Comparison of ENCODE assay signal across 11 mouse cellular contexts in genomic region chr5:112266011-112266777, GRCm38 (mm10). TPM values are rescaled to one million over a fixed set of nuclear protein-coding genes. Genes with fewer than 3 reads are reported as not detected.
DNase-seq lines count a peak whose midpoint lies in the region; ATAC-seq lines count a peak whose summit lies in the region.
"Had no signal": no experiment of that assay in that cellular context is flagged by ENCODE, and none has a peak within 500 bp of the region (broad histone marks: within the 10 kb centered on the region; RNA-seq: fewer than 3 reads in every experiment).

No protein-coding gene starts in this region.

- no peaks in the 10 kb centered on the region for H3K9me3 ChIP-seq in heart, embryonic 15.5 days (replicated peaks)
- no peaks in the 10 kb centered on the region for H3K9me3 ChIP-seq in liver, embryonic 13.5 days (replicated peaks)

- H3K27ac ChIP-seq in heart, embryonic 15.5 days, result no peak overlapping the region
- peak overlapping the region; percentile 48; the same call in 1 of the 2 replicates for H3K27ac ChIP-seq in brown adipose tissue, adult 24 weeks (replicated peaks; ENCODE audit: low read depth, low read length)
- H3K27ac ChIP-seq in liver, embryonic 13.5 days, result peak overlapping the region; percentile 65
- H3K27ac ChIP-seq: gastrocnemius, adult 2 months had no signal

- no peak overlapping the region for H3K4me3 ChIP-seq in heart, embryonic 15.5 days
- no peak overlapping the region for H3K4me3 ChIP-seq in brown adipose tissue, adult 24 weeks (ENCODE audit: insufficient read depth, low read depth, low read length)
- H3K4me3 ChIP-seq in liver, embryonic 13.5 days (replicated peaks), result no peak overlapping the region
- H3K4me3 ChIP-seq: gastrocnemius, adult 2 months had no signal

- no peaks in the 10 kb centered on the region for H3K36me3 ChIP-seq in heart, embryonic 15.5 days
- H3K36me3 ChIP-seq in liver, embryonic 13.5 days, result no peaks in the 10 kb centered on the region

- ATAC-seq in heart, embryonic 15.5 days (replicated peaks; ENCODE audit: insufficient number of reproducible peaks, insufficient read depth, low FRiP score, low read depth), result no peak
- peak; percentile 21; the same call in 1 of the 2 replicates for ATAC-seq in liver, embryonic 13.5 days (ENCODE audit: low read depth)

- H3K4me1 ChIP-seq in heart, embryonic 15.5 days (replicated peaks), result peaks cover 12% of the 10 kb centered on the region
- H3K4me1 ChIP-seq in brown adipose tissue, adult 24 weeks (ENCODE audit: control insufficient read depth, insufficient read depth, insufficient read length, low read length), result no peaks in the 10 kb centered on the region
- peaks cover 43% of the 10 kb centered on the region for H3K4me1 ChIP-seq in liver, embryonic 13.5 days (replicated peaks)

- peaks cover 71% of the 10 kb centered on the region for H3K27me3 ChIP-seq in heart, embryonic 15.5 days
- H3K27me3 ChIP-seq in liver, embryonic 13.5 days, result peaks cover 38% of the 10 kb centered on the region

- WGBS in heart, embryonic 15.5 days, result 55% methylated on average over 9 of the region's 9 CpGs
- 28% methylated on average over 9 of the region's 9 CpGs for WGBS in liver, embryonic 13.5 days (ENCODE audit: insufficient replicate concordance)

- peak overlapping the region; percentile 34; the same call in 1 of the 2 replicates for H3K4me2 ChIP-seq in heart, embryonic 15.5 days
- H3K4me2 ChIP-seq in liver, embryonic 13.5 days, result peak overlapping the region; percentile 43

- no peak overlapping the region for H3K9ac ChIP-seq in heart, embryonic 15.5 days
- peak overlapping the region; percentile 40; the same call in 1 of the 2 replicates for H3K9ac ChIP-seq in liver, embryonic 13.5 days

- no peak for DNase-seq in heart, adult 18-20 months
- peak; percentile 87 for DNase-seq in 416B (ENCODE audit: low read depth)
- no peak for DNase-seq in liver, embryonic 13.5 days
- no peak for DNase-seq in urinary bladder, adult 18-20 months (ENCODE audit: low spot score in 2 of 2)
- no peak for DNase-seq in gastrocnemius, adult 8-10 months (ENCODE audit: low spot score in 2 of 2)
- DNase-seq in urinary bladder, postnatal 25 days (ENCODE audit: low spot score), result no peak
- DNase-seq: cerebellum, adult 18-20 months; right cerebral cortex, postnatal 14 days had no signal

RNA-seq across cellular contexts. Expression of gene Tpst2, which starts 10.3 kb away (rescaled TPM):
- 38.5 and 47.8 TPM in 2 replicates for polyA plus RNA-seq in heart, embryonic 15.5 days (2015; fragmentation: Nextera tagmentation; extraction: Ambion mirVana)
- total RNA-seq in heart, adult 18-20 months (2021), result 10 to 100 TPM; 47.1 to 50.0 TPM
- 23.8 and 30.1 TPM in 2 replicates for polyA plus RNA-seq in brown adipose tissue, adult 24 weeks (2012; ENCODE audit: insufficient read depth, insufficient read length, missing spikeins)
- 35.4 and 36.0 TPM in 2 replicates for polyA plus RNA-seq in liver, embryonic 13.5 days (2015; fragmentation: Nextera tagmentation; extraction: Ambion mirVana)
- 10 to 100 TPM; 13.4 to 17.6 (median 16.0) TPM for total RNA-seq in gastrocnemius, adult 8-10 months (2022)

RNA-seq across cellular contexts. Expression of gene Crybb1, which starts 10.6 kb away (rescaled TPM):
- polyA plus RNA-seq in heart, embryonic 15.5 days (2015; fragmentation: Nextera tagmentation; extraction: Ambion mirVana), result 1.6 and 2.1 TPM in 2 replicates
- total RNA-seq in heart, adult 18-20 months (2021), result 1 to 10 TPM; 2.0 to 3.1 TPM
- not detected in 2 replicates for polyA plus RNA-seq in brown adipose tissue, adult 24 weeks (2012; ENCODE audit: insufficient read depth, insufficient read length, missing spikeins)
- 0.23 and 0.30 TPM in 2 replicates for polyA plus RNA-seq in liver, embryonic 13.5 days (2015; fragmentation: Nextera tagmentation; extraction: Ambion mirVana)
- total RNA-seq in gastrocnemius, adult 8-10 months (2022), result 1 to 10 TPM; 1.2 to 2.7 (median 2.2) TPM

RNA-seq across cellular contexts. Expression of gene Cryba4, which starts 13.9 kb away (rescaled TPM):
- 1.2 and 1.4 TPM in 2 replicates for polyA plus RNA-seq in heart, embryonic 15.5 days (2015; fragmentation: Nextera tagmentation; extraction: Ambion mirVana)
- total RNA-seq in heart, adult 18-20 months (2021), result 1 to 10 TPM; 5.7 to 6.6 TPM
- not detected in 2 replicates for polyA plus RNA-seq in brown adipose tissue, adult 24 weeks (2012; ENCODE audit: insufficient read depth, insufficient read length, missing spikeins)
- polyA plus RNA-seq in liver, embryonic 13.5 days (2015; fragmentation: Nextera tagmentation; extraction: Ambion mirVana), result 0.33 and 0.60 TPM in 2 replicates
- under 1 TPM in 2 of 4 experiments, not detected in 2; 0.40 to 0.58 TPM for total RNA-seq in gastrocnemius, adult 8-10 months (2022)

RNA-seq across cellular contexts. Expression of gene Tfip11, which starts 60.0 kb away (rescaled TPM):
- 15.2 and 19.6 TPM in 2 replicates for polyA plus RNA-seq in heart, embryonic 15.5 days (2015; fragmentation: Nextera tagmentation; extraction: Ambion mirVana)
- 10 to 100 TPM; 20.5 to 20.8 TPM for total RNA-seq in heart, adult 18-20 months (2021)
- polyA plus RNA-seq in brown adipose tissue, adult 24 weeks (2012; ENCODE audit: insufficient read depth, insufficient read length, missing spikeins), result 9.5 and 9.8 TPM in 2 replicates
- 14.1 and 15.7 TPM in 2 replicates for polyA plus RNA-seq in liver, embryonic 13.5 days (2015; fragmentation: Nextera tagmentation; extraction: Ambion mirVana)
- total RNA-seq in gastrocnemius, adult 8-10 months (2022), result 10 to 100 TPM; 11.9 to 14.7 (median 14.2) TPM
